Mouse (Mus musculus): ENCODE measurements at regions not wholly inside any gene's neighbourhood (a gene's known extent, or its start where the extent isn't known, plus 50 kb on each side); places are given as distances from the start of the nearest gene placed in this dataset.
"Not testable (repeated sequence)": the region's sequence is repeated elsewhere in the genome, so short reads cannot be mapped to it uniquely, and the experiment has no call there.

DNA sequence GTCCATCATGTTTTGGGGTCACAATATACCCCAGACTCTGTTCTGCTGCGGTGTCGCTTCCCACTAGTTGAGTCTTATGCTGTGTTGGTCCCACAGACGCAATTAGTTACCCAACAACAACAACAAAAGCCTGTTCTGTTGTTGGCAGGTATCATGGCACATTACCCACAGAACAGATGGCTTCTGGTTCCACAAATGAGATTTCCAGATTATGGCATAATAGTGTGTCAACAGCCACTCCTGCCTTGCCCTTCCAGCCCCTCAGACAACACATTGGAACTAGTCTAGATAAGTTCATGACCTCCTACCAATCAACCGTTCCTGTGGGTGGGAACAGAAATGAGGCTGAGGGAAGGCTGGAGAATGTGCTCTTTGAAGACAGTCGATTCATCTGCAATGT is 351.5 kb downstream of the Fut8 start:
- no peak for DNase-seq (ENCODE audit: low read depth)

DNA sequence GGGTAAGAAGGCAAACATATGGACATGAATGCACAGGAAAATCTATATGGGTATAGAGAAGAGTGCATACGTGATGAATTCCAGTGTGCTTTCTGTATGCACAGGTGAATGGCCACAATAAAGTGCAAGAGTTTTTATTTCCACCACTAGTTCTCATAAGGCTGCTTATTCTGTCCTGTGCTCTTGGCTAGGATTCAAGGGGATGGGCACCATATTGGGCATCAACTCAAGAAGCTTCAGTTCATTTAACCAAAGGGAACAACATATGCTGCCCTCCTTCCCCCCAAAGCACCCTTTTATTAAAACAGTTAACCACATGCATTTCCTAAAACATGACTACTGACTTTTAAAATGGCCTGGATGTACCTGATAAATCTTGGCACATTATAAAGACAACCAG is 356.2 kb downstream of the Fut8 start:
- DNase-seq (ENCODE audit: low read depth), result no peak

DNA sequence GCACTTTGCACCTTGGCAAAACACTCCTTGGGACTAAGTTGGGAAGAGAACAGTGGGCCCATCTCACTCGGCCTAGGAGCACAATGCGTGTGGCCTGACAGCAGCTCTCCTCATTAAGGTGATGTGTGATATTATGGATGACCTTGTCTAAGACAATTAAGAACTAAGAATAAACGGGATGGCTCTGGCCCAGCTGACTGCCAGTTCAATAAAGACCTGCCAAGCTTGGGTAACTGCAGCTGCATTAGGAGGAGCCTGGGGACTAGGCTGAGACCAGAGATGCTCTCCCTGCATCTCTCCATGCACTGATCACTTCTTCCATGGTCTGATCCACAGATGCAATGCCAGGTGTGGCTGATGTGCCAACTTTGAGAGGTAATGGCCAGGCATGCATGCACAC is 356.7 kb downstream of the Fut8 start:
- DNase-seq (ENCODE audit: low read depth), result no peak

DNA sequence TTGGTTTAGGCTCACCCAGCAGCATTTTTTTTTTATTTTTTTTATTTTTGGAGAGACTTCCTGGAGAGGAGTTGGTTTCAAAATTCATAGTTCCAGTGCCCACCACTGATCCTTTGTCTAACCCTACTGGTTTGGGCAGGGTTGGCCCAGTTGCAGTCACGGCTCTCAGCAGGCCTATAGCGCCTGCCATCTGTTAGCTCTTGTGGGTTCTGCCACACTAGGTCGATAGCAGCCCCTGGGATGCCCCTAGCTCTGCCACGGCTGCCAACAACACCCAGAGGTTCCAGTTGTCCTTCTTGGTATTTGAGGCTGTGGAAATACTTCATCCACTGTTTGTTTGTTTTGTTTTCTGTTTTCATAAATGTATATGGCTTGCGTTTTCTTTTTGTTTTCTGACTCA is 357.9 kb downstream of the Fut8 start:
- DNase-seq (ENCODE audit: low read depth), result no peak

DNA sequence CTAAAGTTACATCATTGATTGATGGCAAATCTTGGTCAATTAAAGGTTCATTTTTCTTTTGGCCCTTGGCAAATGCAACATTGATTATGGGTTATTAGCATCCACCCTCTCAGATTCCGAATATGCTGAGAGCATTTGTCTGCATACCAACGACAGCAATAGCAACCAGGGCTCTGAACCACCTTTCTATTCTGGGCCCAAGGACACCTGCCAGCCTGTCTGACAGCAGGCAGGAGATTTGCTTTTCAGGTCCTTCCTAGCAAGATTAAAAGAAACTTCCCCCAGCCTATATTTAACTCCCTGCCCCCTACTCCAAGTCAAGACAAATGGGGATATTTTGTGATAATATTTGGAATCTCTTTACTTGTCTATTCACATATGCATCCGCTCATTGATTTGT is 358.8 kb downstream of the Fut8 start:
- DNase-seq (ENCODE audit: low read depth), result no peak

DNA sequence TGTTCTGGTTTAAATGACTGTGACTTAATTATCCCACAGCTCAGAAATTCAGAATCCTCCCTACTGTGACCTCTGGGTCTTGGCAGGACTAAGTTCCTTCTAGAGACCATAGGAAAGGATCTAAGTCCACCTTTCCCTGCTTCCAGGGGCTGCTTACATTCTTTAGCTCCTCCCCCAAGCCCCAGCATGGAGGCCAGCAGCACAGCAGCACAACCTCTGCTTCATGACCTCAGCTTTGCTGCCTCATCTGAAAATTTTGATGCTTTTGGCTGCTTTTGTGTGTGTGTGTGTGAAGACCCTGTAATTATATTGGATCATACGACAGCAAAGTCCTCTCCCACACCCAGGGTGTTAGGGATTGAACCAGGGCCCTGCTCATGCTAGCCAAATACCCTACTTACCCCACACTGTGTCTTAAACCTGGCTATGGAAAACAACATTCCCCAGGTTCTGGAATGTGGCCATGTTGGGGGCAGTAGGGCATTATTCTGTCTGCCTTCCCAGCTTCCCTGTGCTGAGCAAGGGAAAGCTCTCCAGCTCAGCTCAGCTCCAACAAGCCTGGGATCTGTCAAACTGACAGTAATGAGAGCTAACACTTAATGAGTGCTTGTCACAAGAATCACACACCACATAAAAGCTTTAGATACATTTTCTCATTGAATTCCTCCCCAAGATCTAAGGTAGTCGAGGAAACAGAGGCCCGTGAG is 359.9 kb downstream of the Fut8 start:
- DNase-seq (ENCODE audit: low read depth), result peak; percentile 21

DNA sequence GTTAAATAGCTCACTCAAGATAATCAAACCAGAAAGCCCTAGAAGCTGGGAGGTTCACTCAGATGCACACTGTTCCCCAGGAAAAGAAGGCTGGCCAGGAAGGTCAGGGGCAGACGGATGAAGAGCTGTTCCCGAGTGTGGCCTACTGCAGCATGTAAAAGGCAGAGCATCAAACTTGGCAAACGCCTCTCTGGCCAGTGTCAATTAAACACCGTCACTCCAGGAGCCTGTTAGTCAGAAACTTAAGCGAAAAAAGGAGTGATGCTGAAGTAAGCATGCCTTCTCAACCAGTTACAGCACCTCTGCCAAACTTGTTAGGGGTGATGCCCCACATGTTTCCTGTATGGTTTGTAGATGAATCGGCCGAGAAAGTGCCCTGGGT is 360.4 kb downstream of the Fut8 start:
- no peak for DNase-seq (ENCODE audit: low read depth)

DNA sequence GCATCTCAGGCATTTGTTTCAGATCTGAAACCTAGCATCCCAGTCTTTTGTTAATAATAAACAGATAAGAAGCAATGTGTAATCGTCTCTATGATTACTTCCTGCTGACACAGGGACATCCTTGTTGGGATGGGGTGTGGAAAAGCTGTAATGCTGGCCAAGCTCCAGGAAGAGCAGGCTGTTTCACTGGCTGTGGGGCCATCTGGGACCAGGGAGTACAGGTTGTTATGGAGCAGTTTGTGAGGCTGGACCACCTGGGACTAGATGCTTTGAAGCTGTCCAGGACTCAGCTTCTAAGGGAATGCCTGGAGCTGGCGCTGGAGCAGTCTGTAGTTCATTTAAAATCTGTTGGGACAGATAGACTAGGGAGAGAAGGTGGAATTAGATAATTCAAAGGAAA is 361.5 kb downstream of the Fut8 start:
- DNase-seq (ENCODE audit: low read depth), result no peak

DNA sequence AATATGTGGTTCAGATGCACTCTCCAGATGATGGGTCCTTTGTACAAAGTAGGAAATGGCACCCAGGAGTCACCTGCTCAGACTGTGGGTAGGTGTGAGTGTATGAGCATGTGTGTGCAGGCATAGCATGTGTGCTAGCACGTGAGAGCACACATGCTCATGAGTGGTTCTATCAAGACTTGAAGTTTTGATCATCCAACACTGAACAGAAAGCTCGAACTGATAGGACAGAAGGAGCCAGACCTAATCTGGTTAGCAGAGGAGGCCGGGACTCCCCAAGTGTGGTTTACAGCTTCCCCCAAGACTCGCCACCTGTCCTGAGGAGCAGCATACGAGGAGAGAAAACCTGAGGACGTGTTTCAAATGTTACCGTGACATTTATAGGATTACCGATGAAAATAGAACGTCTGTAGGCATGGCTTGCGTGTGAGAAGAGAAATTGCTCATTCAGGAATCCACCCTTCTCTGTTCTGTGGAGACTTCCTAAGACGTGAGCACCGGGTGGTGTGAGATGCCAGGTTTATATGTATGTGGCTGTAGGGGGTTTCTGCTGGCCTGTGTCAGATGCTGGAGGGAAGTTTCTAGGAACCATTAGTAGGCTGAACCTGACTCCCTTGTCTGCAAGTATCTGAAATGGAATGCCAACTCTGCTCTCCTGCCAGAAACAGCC is 366.0 kb downstream of the Fut8 start:
- no peak for DNase-seq (ENCODE audit: low read depth)

DNA sequence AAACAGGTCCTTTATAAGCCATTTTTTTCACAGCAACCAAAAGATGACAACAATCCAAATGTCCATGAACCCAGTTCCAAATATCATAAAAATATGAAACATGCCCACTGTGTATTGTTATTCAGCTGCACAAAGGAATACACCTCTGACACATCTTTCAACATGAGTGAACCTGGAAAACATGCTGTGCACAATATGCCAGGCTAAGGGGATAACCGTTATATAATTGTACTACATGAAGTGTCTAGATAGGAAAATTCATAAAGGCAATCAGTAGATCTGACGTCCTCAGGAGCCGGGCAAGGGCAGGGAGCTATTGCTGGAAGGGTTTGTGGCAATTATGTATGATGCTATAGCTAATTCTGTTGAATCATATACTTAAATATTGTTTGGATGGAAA is 379.6 kb downstream of the Fut8 start:
- no peak for DNase-seq (ENCODE audit: low read depth)

DNA sequence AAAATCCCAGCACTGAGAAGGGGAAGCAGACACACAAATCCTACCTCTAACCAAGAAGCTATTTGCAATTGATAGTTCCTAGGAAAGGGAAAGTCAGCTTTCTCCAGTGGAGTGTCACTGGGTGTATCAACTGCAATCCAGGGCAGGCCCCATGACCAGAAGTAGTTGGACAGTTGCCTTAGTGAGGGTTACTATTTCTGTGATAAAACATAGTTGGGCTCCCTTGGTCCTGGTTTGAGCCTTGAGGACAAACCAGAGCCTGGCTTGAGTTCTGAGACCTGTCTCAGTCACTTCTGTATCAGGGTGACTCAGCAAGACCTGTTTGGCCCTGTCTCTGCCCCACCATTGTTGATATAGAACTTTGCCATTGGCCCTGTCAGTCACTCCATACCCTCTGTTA is 384.3 kb downstream of the Fut8 start:
- no peak for DNase-seq (ENCODE audit: low read depth)

DNA sequence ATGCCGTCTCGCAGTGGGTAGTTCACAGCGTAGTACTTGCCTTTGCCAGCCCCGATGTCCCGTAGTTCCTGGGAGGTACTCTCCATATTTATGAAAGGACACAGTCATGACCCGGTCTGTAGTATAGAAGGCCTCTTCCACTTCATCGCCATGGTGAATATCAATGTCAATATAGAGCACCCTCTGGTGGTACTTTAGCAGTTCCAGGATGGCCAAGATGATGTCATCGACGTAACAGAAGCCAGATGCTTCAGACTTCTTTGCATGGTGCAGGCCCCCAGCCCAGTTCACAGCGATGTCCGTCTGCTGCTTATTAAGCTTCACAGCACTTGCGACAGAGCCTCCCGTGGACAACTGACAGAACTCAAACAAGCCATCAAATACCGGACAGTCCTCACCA is 386.4 kb downstream of the Fut8 start:
- DNase-seq (ENCODE audit: low read depth), result not testable (repeated sequence)

DNA sequence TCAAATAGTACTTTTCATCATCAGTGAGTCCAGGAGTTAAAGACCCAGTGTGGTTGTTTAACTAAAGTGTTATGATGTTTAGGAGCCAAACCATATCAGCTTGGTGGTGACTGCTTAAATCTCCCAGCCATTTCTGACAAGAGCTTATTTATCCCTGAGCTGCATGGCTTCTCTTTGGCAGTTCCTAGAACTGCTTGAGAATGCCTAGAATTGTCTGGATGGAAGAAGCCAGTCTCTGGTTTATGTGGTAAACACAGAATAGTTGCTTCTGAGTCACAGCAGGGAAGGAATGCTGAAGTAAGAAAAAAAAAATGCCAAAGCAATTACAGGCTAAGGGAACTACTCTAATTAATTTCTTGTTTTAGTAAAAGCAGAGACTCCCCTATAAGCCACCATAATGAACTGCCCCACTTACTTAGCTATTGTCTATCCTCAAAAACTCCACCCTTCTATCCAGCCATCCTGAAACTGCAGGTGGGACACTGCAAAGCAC is 390.5 kb downstream of the Fut8 start:
- peak; percentile 63 for DNase-seq (ENCODE audit: low read depth)

DNA sequence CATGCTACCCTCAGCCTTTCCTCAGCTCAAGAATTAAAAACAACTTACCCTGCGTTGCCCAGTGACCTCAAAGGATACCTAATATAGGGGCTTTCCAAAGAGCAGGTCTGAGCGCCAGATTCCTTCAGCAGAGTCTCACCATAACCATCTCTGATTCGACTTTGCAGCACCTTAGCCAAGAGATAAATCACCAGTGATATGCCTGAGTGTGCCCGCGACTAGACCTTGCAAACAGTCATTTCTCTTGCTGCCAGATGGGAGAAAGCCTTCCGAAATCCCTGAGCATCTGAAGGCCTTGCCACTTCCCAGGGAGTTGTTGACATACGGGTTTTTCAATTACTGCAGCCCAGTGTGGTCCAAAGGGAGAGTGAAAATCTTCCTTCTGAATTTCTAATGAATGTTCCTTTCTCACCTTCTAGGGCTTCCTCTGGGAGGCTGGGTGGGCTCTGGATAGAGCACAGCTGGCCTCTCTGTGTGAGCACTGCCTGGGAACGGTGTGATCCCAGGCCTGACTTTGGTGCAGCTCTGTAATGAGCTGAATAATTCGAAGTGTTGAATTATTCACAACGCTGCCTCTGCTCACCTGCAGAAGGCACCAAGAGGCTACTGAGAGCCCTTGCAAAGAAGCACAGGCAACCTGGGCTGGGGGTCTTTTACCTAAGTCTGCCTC is 396.2 kb downstream of the Fut8 start:
- no peak for DNase-seq (ENCODE audit: low read depth)

DNA sequence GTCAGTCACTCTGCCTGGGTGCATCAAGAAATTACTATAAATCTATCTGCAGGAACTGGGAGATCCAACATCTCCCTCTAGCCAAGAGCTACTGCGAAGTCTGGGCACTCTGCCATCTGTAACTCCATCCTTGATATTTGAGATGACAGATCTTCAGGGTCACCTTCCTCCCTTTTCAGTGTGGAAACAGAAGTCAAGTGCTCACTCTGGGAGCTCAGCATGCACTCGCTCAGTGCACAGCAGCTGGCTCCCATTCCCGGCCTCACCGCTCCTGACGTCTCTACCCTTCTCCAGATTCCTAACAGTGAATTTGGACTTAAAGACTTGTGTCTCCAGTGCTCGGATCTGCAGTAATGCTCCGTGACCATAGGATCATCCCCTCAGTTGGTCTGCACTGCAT is 400.3 kb downstream of the Fut8 start:
- no peak for DNase-seq (ENCODE audit: low read depth)

DNA sequence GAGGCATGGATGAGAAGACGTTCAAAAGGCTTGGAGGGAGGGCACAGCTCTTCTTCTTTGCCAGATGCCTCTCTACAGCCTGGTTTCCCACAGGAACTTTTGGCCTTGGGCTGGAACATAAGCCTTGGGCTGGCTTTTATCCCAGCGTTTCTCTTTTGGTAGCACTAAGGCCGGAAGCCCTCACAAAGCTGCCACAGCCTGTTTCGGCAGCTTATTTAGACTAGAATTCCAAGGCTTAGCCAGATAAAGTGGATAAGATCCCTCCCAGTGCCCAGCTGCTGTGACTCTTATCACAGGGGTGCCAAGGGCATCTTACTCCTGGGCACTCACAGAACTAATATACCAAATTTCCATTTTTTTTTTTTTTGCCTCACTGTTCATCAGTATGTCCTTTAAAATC is 404.4 kb downstream of the Fut8 start:
- DNase-seq (ENCODE audit: low read depth), result no peak

DNA sequence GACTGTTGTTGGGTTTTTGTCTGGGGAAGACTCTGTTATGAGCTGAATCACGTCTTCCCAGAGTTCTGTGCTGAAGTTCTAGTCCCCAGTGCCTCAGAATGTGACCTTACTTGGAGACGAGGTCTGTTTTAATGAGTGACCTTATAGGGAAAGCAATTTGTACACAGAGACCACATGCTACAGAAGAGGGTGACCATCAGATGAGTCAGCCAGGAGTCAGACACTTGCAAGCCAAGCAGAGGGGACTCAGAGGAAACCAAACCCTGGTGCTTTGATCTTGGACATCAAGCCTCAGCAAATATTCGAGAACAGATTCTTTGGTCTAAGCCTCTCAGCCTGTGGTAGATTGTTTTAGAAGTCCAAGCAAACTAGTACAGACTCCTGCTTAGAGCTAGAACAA is 409.9 kb downstream of the Fut8 start:
- DNase-seq (ENCODE audit: low read depth), result no peak

DNA sequence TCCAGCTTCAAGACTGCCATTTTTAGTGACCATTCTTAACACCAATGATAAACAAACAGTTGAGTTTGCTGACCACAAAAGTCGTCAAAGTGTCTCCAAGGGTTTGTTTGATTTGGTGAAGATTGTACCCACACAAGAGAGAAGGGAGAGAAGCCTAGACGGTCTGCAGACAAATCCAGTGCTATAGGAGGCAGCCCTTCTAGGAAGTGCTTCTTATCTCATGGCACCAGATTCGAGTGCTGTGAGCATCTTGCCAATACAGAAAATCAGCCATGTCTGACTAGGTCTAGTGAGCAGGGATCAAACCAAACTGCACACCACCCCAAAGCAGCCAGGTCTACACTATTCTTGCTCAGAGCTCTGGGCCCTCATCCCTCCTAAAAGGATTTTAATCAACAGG is 416.4 kb downstream of the Fut8 start:
- no peak for DNase-seq (ENCODE audit: low read depth)

DNA sequence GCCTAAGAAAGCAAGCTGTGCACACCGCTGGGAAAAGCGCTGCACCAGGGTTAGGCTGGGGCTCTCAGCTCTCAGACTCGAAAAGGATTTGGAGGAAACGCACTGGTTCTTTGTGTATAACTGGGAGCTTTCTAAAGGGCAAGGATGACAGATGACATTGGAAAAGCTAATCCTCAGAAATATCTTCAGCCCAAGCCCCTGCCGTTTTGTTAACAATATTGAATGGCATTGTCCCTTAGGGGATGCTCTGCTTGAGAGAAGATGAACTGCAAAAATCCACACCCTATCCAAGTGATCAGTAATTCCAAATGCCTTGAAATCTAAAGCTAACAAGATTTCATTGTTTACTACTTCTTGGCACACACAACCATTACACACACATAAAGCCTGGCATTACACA is 419.1 kb downstream of the Fut8 start:
- DNase-seq (ENCODE audit: low read depth), result no peak

DNA sequence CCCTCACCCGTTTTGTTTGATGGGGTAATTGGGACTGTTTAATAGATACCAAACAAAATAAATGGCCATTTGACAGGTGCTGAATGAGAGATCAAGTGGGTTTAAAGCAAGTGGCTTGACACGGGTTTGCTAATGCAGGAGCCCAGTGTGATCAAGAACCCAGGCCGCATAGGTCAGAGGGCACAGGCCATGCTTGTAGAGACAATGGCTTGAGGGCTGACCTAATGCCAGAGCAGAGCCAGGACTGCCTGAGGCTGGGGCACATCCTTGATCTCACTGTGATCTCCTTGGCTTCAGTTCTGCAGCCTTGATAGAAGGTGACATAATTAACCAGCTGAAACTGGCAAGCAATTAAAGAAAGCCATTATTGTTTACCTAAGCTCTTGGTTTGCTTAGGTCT is 420.0 kb downstream of the Fut8 start:
- no peak for DNase-seq (ENCODE audit: low read depth)

DNA sequence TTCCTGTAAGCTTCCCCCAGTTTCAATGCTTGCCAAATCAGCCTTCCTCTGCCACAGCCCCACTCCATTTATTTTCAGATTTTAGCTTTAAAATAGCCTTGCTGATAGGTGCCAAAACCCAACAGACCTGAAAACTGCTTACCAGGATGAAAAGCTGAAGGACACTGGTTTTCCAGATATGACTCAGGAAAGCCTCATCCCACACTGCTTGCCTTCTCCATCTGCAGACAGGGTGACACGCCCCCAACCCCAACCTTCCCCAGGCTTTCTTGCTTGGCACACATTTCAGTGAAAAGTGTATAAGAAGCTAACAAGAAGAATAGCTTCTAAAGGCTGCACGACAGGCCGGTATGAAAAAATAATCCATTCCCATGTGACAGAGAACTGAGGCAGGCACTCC is 425.3 kb downstream of the Fut8 start:
- peak; percentile 4 for DNase-seq (ENCODE audit: low read depth)

DNA sequence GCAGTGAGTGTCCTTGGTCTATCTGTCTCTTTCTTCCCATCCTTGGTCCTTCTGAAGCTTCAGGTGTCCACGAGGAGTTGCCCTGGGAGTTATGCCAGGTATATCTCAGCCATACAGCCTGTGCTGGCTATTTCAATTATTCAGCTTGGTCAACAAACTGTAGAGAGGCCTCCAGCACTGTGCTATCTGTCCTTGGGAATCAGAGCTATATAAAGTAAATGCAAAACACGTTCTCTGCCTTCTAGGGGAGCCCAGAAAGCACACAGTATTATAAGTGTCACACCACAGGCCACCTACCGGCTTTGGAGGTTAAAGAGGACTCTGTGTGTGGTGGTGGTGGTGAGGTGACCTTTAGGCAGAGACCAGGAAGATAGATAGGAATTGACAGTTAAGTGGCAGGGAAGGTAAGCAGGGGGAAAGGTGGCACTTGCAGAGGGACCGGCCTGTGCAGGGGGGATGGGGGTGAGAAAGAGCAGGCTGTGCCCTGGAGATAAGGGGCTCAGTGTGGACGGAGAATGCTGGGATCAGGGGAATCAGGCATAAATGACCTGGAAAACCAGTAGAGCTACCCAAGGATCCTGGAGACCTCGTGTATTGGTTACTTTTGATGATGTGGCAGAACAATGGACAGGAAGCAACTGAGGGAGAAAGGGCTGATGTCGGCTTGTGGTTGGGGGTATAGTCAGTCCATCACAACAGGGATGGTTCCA is 425.9 kb downstream of the Fut8 start:
- DNase-seq (ENCODE audit: low read depth), result no peak

DNA sequence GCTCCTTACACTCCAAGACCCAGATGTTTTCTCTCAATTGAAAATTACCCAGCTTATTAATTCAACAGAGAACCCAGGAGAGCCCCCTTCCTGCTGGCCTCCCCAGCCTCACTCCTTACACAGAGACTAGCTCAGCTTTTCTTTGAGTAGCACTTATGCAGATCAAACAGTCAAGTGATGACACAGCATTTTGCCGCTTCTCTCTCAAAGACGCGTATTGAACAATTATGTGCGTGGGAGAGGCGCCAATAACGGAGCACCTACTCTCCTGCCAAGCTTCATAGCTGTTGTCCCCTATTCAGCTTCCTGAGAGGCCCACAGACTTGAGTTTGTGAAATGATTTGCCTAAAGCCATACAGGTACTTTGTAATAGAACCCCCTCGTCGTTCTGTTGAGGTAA is 428.5 kb downstream of the Fut8 start:
- DNase-seq (ENCODE audit: low read depth), result no peak
